Mouse (Mus musculus) limb, embryonic 15.5 days (tissue): ENCODE data around the gene Vrk3. TPM values are rescaled to one million over a fixed set of nuclear protein-coding genes. Genes with fewer than 3 reads are reported as not detected.
"Not testable (repeated sequence)": the region's sequence is repeated elsewhere in the genome, so short reads cannot be mapped to it uniquely, and the experiment has no call there.

Source experiments
- ATAC-seq: fragments of 200-750 bp; cut with Nextera tagmentation; 2 replicates; pipeline ENCODE4 v1.8.0; 2017; ENCODE audit warnings: low read depth, moderate TSS enrichment; ENCODE audit not compliant: insufficient number of reproducible peaks, low FRiP score, low TSS enrichment
- H3K27ac ChIP-seq: fragments of 300-500 bp; sonication (generic); 2 replicates; pipeline ENCODE4 v1.5.1; 2015; ENCODE audit warnings: moderate library complexity, mild to moderate bottlenecking, inconsistent platforms
- H3K27me3 ChIP-seq: fragments of 300-500 bp; sonication (generic); 2 replicates; pipeline ENCODE4 v1.6.1; 2015; ENCODE audit warnings: inconsistent platforms
- H3K36me3 ChIP-seq: fragments of 300-500 bp; sonication (generic); 2 replicates; pipeline ENCODE4 v1.6.1; 2015; ENCODE audit warnings: inconsistent platforms
- H3K4me1 ChIP-seq: fragments of 300-500 bp; sonication (generic); 2 replicates; pipeline ENCODE4 v1.6.1; 2015; ENCODE audit warnings: inconsistent platforms
- H3K4me2 ChIP-seq: fragments of 300-500 bp; sonication (generic); 2 replicates; pipeline ENCODE4 v1.6.1; 2015; ENCODE audit warnings: mild to moderate bottlenecking, inconsistent platforms
- H3K4me3 ChIP-seq: fragments of 300-500 bp; sonication (generic); 2 replicates; pipeline ENCODE4 v1.5.1; 2015; ENCODE audit warnings: mild to moderate bottlenecking, inconsistent platforms
- H3K9ac ChIP-seq: fragments of 300-500 bp; sonication (generic); 2 replicates; pipeline ENCODE4 v1.6.1; 2015; ENCODE audit warnings: inconsistent platforms
- H3K9me3 ChIP-seq: fragments of 300-500 bp; sonication (generic); 2 replicates; pipeline ENCODE4 v1.6.1; 2016; ENCODE audit warnings: inconsistent platforms
- WGBS: fragments of 180-500 bp; shearing (Covaris S2); methylation state at CpG from one replicate; pipeline ENCODE4 v1.1.7; 2015; 5-methylcytosine and 5-hydroxymethylcytosine counted together
- polyA plus RNA-seq: library from polyadenylated mRNA; unstranded; fragments of >200 nt; fragmentation: Nextera tagmentation; extraction: Ambion mirVana; gene quantifications from 2 replicates; pipeline ENCODE4 v1.2.1, GENCODE M21; 2015

Gene Vrk3
- polyA plus RNA-seq, 1 experiment from 2014 or later, result 30.8 TPM

DNA sequence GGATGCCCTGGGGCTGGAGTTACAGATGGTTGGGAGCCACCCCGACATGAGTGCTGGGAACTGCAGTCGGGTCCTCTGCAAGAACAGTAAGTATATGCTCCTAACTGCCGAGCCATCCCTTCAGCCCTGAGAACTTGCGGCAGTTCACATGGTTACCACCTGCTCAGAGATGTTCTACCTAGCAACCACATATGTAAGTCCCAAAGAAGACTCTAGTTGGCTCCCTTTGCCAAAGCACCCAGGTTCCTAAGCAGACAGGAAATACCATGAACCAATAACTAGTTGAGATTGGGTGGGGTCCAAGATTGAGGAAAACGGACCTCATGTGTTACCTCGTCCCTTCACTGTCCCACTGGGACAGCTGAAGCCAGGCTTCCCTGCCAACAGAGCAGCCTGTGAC is 21.9 kb upstream of the Vrk3 start:
- WGBS, result 57% methylated on average over 6 of the region's 6 CpGs
- no peak overlapping the region for H3K27ac ChIP-seq
- no peaks in the 10 kb centered on the region for H3K9me3 ChIP-seq
- no peak overlapping the region for H3K4me2 ChIP-seq
- 0 out of 2 replicates have a peak, but pooled peaks cover 3% of the 10 kb centered on the region for H3K4me1 ChIP-seq
- ATAC-seq, result no peak
- H3K9ac ChIP-seq, result no peak overlapping the region
- no peak overlapping the region for H3K4me3 ChIP-seq
- H3K36me3 ChIP-seq, result no peaks in the 10 kb centered on the region
- no peaks in the 10 kb centered on the region for H3K27me3 ChIP-seq

DNA sequence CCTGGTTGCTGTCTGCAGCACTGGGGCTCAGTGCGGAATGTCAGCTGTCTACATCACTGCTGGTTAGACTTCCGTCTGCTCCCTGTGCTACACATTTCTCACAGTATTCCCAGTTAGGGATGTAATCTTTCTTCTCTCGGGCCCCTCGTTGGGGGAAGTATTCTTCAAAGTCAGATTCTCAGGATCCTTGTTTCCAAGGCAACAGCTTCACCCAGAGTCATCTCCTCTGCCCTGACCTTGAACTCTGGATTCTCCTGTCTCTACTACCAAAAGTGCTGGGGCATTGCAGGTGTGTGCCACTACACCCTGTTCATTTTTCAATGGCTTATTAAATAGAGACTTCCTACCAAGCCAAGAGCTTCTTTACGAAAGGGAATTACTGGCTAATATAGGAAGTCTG is 21.1 kb upstream of the Vrk3 start:
- H3K27ac ChIP-seq, result no peak overlapping the region
- H3K4me3 ChIP-seq, result no peak overlapping the region
- no peak overlapping the region for H3K9ac ChIP-seq
- H3K36me3 ChIP-seq, result peaks cover 5% of the 10 kb centered on the region
- no peaks in the 10 kb centered on the region for H3K27me3 ChIP-seq
- H3K4me1 ChIP-seq, result 0 out of 2 replicates have a peak, but pooled peaks cover 3% of the 10 kb centered on the region
- H3K9me3 ChIP-seq, result no peaks in the 10 kb centered on the region
- ATAC-seq, result no peak
- 60% methylated on average over 5 of the region's 5 CpGs for WGBS
- no peak overlapping the region for H3K4me2 ChIP-seq

DNA sequence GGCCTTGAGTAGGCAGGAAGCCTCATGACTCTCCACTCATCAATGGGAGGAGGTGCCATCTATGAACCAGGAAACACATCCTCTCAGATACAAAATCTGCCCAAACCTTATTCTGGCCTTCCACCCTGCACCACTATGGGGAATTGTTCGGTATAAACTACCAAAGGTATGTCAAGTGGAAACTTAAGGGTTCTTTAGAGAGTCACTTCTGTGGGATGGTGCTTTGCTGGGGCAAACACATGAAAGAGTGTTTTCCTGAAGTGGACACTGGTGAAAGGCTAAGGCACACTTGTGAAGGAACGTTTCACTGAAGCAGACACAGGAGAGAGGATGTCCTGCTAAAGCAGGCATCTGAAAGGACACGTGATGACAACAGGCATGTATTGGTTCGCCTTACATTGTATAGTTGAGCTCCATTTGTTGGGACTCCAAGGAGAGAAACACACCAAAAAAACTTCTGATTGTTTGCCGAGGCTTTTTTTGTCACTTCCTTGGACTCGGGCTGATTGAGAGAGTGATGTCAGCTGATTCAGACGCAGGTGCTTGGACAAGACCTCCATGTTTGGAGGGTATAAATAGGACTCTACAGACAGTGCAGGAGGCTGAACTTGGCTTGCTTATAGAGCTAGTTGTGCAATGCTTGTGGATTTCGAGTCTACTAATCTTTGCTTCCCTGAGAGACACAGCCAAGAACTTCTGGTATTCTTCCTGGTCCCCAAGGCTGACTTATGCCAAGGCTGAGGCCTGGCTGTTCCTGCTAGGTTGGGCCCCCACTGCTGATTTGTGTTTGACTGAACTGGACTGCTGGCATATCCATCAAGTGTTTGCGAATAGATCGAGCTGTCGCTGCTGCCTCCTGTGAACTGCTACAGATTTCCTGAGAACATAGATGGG is 19.9 kb upstream of the Vrk3 start:
- Histone ChIP-seq H3K9ac (no peak overlapping the region), H3K27me3 (no peaks in the 10 kb centered on the region), H3K4me2 (no peak overlapping the region), H3K27ac (no peak overlapping the region), H3K9me3 (no peaks in the 10 kb centered on the region), H3K36me3 (peaks cover 11% of the 10 kb centered on the region), H3K4me3 (no peak overlapping the region), H3K4me1 (0 out of 2 replicates have a peak, but pooled peaks cover 3% of the 10 kb centered on the region)
- no peak for ATAC-seq
- WGBS, result 86% methylated on average over 11 of the region's 11 CpGs

DNA sequence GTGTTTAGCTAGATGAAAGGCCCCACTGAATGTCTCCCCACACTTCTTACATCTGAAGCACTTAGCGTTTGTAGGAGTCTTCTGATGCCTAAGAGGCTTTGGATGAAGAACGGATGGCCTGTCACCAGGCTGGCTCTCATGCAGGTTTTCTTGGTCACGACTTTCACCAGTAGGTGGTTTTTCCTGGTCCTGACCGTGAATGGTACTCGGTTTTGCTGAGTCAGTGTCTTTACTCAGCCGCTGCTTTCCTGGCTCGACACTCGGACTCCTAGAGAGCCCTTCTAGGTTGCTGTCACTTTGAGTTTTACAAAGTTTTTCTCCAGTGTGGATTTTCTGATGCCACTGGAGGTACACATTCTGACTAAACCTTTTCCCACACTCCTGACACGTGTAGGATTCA is 14.5 kb upstream of the Vrk3 start:
- Histone ChIP-seq H3K27ac (no peak overlapping the region), H3K9me3 (no peaks in the 10 kb centered on the region), H3K36me3 (peaks cover 20% of the 10 kb centered on the region), H3K4me2 (no peak overlapping the region), H3K27me3 (no peaks in the 10 kb centered on the region), H3K4me3 (no peak overlapping the region), H3K4me1 (no peaks in the 10 kb centered on the region), H3K9ac (no peak overlapping the region)
- 88% methylated on average over 9 of the region's 9 CpGs for WGBS
- no peak for ATAC-seq

DNA sequence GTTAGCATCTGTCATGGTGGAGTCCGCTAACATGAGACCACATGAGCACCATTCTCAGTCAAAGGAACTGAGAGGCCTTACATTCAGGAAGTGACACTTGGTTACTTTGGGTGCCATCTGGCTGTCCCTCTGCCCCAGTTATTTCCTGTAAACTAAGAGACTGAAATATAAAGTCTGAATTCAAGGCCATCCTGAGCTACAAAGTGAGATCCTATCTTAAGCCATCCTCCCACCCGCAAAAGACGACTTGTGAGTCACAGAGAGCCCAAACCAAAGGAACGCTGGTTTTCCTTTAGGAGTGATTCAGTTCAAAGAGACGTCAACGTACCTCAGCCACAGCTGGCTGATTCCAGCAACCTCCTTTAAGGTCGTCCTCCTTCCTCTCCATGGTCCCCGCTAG is 6.9 kb upstream of the Vrk3 start:
- Histone ChIP-seq H3K4me2 (no peak overlapping the region), H3K9ac (no peak overlapping the region), H3K9me3 (no peaks in the 10 kb centered on the region), H3K4me1 (peaks cover 10% of the 10 kb centered on the region), H3K36me3 (no peaks in the 10 kb centered on the region), H3K27ac (no peak overlapping the region), H3K4me3 (no peak overlapping the region), H3K27me3 (no peaks in the 10 kb centered on the region)
- ATAC-seq, result no peak
- WGBS, result 82% methylated on average over 8 of the region's 8 CpGs

DNA sequence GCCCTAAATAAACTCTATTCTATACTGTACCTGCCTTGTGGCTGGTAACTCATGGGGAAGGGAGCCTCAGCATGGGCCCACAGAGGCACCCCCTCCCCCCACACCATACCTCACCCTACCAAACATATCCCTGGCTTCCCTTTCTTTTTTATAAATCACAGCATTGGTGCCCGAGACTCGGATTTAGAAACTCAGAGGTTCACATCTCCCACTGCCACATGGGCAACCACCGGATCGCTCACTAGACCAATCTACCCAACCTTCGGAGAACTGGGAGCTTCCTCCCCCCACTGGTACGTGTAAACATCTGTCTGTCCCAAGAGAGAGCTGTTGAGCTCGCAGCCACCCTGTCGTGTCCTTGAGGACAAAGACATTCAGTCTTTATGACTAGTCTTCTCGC is 3.9 kb upstream of the Vrk3 start:
- Histone ChIP-seq H3K27ac (no peak overlapping the region), H3K27me3 (no peaks in the 10 kb centered on the region), H3K4me3 (no peak overlapping the region; the same call in 1 of the 2 replicates), H3K9me3 (no peaks in the 10 kb centered on the region), H3K36me3 (no peaks in the 10 kb centered on the region), H3K4me1 (peaks cover 25% of the 10 kb centered on the region), H3K9ac (no peak overlapping the region), H3K4me2 (no peak overlapping the region)
- no peak for ATAC-seq
- 54% methylated on average over 9 of the region's 9 CpGs for WGBS

DNA sequence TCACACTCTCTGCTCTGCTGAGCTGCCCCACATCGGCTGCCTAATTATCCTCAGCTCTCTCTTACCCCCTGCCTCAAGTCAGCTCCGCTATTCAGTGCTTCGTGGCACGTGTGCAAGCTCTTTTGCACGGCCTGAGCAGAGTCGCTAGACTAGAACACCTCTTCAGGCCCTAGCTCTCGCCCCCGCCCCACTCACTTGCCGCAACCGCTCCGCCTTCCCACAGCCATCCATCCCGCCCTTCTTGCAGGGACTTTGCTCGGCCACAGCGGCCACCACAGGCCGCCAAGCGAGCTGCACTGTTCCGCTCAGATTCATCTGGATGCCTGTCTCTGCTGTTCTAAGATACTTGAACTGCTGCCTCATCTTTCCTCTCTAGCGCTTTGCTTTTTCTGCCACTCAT is 3.1 kb upstream of the Vrk3 start:
- Histone ChIP-seq H3K9ac (peak overlapping the region; percentile 41; the same call in 1 of the 2 replicates), H3K36me3 (no peaks in the 10 kb centered on the region), H3K27me3 (no peaks in the 10 kb centered on the region), H3K27ac (no peak overlapping the region), H3K4me1 (peaks cover 28% of the 10 kb centered on the region), H3K4me2 (peak overlapping the region; percentile 81), H3K4me3 (peak overlapping the region; percentile 45), H3K9me3 (no peaks in the 10 kb centered on the region)
- 1% methylated on average over 18 of the region's 18 CpGs for WGBS
- no peak for ATAC-seq

DNA sequence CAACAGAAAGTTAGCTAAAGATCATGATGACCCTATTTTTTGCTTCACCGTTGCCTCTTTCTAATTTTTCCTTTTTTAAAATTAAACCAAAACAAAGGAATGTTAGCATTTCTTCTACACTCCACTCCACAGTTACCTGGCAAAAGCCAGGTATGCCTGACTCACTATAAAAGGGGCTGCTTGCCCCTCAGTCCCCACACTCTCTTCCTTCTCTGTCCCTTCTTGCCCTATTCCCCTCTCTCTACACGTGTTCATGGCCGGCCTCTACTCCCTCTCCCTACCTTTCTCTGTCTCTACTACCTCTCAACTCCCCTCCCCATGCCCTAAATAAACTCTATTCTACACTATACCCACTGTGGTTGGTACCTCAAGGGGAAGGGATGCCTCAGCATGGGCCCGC is 1.1 kb upstream of the Vrk3 start:
- Histone ChIP-seq H3K9me3 (no peaks in the 10 kb centered on the region), H3K36me3 (peaks cover 6% of the 10 kb centered on the region; the same call in 1 of the 2 replicates), H3K27me3 (no peaks in the 10 kb centered on the region), H3K4me2 (peak overlapping the region; percentile 72), H3K4me1 (peaks cover 31% of the 10 kb centered on the region), H3K9ac (no peak overlapping the region), H3K27ac (no peak overlapping the region), H3K4me3 (peak overlapping the region; percentile 65; the same call in 1 of the 2 replicates)
- ATAC-seq, result no peak
- WGBS, result 71% methylated on average over 4 of the region's 4 CpGs

DNA sequence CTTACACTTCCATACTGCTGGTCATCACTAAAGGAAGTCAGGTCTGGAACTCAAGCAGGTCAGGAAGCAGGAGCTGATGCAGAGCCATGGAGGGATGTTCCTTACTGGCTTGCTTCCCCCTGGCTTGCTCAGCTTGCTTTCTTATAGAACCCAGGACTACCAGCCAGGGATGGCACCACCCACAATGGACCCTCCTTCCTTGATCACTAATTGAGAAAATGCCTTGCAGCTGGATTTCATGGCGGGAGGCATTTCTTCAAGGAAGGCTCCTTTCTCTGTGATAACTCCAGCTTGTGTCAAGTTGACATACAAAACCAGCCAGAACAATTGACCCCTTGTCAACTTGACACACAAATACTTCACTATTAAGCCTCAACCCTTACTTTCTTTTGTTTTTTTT is 2.7 kb downstream of the Vrk3 start, which contains the start of gene Zfp473:
Gene Zfp473, minus strand, starts transcription at position 101 of the 400 bp plus-strand sequence.
- WGBS, result 95% methylated on average over 1 of the region's 1 CpGs
- H3K4me2 ChIP-seq, H3K9ac ChIP-seq, H3K27ac ChIP-seq, H3K27me3 ChIP-seq, H3K9me3 ChIP-seq, H3K4me3 ChIP-seq, ATAC-seq: not testable (repeated sequence)
- Histone ChIP-seq H3K36me3 (peaks cover 41% of the 10 kb centered on the region), H3K4me1 (peaks cover 21% of the 10 kb centered on the region)

DNA sequence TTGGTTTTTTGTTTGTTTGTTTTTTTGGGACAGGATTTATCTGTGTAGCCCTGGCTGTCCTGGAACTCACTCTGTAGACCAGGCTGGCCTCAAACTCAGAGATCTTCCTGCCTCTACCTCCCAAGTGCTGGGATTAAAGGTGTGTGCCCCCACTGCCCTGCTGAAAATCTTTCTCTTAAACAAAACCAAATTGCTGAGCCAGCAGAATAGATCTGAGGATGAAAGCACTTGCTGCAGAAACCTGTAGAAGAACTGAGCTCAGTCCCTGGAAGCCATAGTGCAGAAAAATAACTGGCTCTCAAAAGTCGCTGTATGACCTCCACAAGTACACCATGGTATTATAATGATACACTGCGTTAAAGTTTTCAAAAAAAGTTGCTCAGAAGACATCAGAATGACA is 9.0 kb downstream of the Vrk3 start:
- H3K27me3 ChIP-seq, result no peaks in the 10 kb centered on the region
- WGBS, result 82% methylated on average over 2 of the region's 2 CpGs
- no peaks in the 10 kb centered on the region for H3K9me3 ChIP-seq
- no peak overlapping the region for H3K27ac ChIP-seq
- no peaks in the 10 kb centered on the region for H3K4me1 ChIP-seq
- H3K36me3 ChIP-seq, result peaks cover 92% of the 10 kb centered on the region
- no peak overlapping the region for H3K9ac ChIP-seq
- no peak for ATAC-seq
- H3K4me3 ChIP-seq, result no peak overlapping the region
- H3K4me2 ChIP-seq, result no peak overlapping the region

DNA sequence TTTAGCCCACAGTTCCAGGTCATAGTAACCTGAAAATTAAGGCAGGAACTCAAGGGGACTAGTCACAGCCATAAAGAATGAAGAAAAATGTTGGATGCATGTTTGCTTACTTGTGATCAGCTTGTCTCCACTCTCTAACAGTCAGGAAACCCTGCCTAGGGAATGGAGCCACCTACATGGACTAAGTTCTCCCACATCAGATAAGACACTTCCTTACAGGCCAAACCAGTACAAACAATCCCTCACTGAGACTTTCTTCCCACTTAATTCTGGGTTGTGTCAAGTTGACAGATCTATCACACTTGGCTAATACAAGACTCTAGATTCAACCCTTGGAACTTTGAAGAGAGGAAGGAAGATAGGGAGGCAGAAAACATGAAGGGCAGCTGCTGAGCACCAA is 12.2 kb downstream of the Vrk3 start:
- Histone ChIP-seq H3K36me3 (peaks cover 95% of the 10 kb centered on the region), H3K4me3 (no peak overlapping the region), H3K9ac (no peak overlapping the region), H3K27me3 (no peaks in the 10 kb centered on the region), H3K27ac (no peak overlapping the region), H3K4me2 (no peak overlapping the region), H3K9me3 (no peaks in the 10 kb centered on the region), H3K4me1 (no peaks in the 10 kb centered on the region)
- no peak for ATAC-seq

DNA sequence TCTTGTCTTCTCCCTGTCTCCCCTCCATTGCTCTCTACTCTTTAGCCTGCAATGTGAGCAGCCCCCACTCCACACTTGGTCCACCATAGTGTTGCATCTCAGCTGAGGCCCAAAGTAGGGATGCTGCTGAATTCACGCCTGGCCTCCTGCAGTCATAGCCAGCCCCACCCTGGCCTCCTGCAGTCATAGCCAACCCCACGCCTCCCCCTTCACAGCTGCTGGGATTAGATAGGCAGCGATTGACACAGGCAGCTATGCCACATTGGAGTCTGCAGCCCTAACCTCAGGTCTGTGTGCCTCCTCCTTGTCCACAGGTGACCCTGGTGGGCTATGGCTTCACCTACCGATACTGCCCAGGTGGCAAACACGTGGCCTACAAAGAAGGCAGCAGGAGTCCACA is 19.9 kb downstream of the Vrk3 start:
- no peak for ATAC-seq
- 88% methylated on average over 5 of the region's 5 CpGs for WGBS

More for the DNA sequence above, 19.9 kb downstream of the Vrk3 start:
- no peak overlapping the region for H3K4me3 ChIP-seq
- H3K4me1 ChIP-seq, result no peaks in the 10 kb centered on the region
- H3K4me2 ChIP-seq, result no peak overlapping the region
- H3K27ac ChIP-seq, result no peak overlapping the region
- H3K27me3 ChIP-seq, result no peaks in the 10 kb centered on the region
- H3K9me3 ChIP-seq, result no peaks in the 10 kb centered on the region
- H3K36me3 ChIP-seq, result peaks cover 93% of the 10 kb centered on the region
- H3K9ac ChIP-seq, result no peak overlapping the region
